ENCODE assay signal across 27 mouse cellular contexts in the genomic region with DNA sequence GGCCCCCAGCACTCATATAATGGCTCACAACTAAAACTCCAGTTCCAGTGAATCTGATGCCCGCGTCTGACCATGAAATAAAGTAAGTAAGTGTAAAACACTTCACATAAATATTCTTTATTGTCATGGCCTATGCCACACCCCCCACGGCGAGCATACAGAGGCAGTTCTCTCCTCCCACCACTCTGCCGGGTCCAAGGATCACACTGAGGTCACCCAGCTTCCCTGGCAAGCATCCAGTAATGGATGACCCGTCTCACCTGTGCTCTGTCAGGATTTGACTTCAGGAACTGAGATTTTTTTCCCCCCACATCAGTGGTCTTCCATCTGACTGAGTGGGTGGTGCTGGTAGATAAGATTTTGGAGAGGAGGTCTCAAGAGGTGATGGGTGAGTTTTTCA. TPM values are rescaled to one million over a fixed set of nuclear protein-coding genes. Genes with fewer than 3 reads are reported as not detected.
DNase-seq lines count a peak whose midpoint lies in the region; ATAC-seq lines count a peak whose summit lies in the region.
"Had no signal": no experiment of that assay in that cellular context is flagged by ENCODE, and none has a peak within 500 bp of the region (broad histone marks: within the 10 kb centered on the region; RNA-seq: fewer than 3 reads in every experiment).

No protein-coding gene starts in this region.

- WGBS in kidney, embryonic 16.5 days, result 17% methylated on average over 6 of the region's 6 CpGs
- 50% methylated on average over 6 of the region's 6 CpGs for WGBS in liver, embryonic 16.5 days (ENCODE audit: insufficient replicate concordance)

- H3K27ac ChIP-seq in kidney, embryonic 16.5 days (ENCODE audit: low read length), result no peak overlapping the region
- no peak overlapping the region for H3K27ac ChIP-seq in liver, embryonic 16.5 days (ENCODE audit: low read length)
- H3K27ac ChIP-seq: embryonic facial prominence, embryonic 10.5 days; embryonic facial prominence, embryonic 15.5 days; forebrain, embryonic 13.5 days; hindbrain, embryonic 10.5 days; hindbrain, embryonic 15.5 days; layer of hippocampus, adult 2 months; limb, embryonic 13.5 days; macrophage had no signal

- no peak for ATAC-seq in kidney, embryonic 16.5 days (ENCODE audit: low FRiP score, low TSS enrichment)
- peak; percentile 67 for ATAC-seq in liver, embryonic 16.5 days (ENCODE audit: low read depth)
- ATAC-seq: forebrain, embryonic 13.5 days; inflammation-experienced regulatory T-cells, adult 6 months; lung, postnatal 0 days had no signal

- DNase-seq in cerebellum, adult 9-11 months, result peak; percentile 47
- no peak for DNase-seq in cerebellum, postnatal 25 days
- DNase-seq in kidney, postnatal 14 days, result peak; percentile 64
- peak; percentile 57 to 71 for DNase-seq in kidney, postnatal 25 days
- DNase-seq in thymus, postnatal 0 days (ENCODE audit: low spot score), result no peak
- DNase-seq in embryo, embryonic 10 days (ENCODE audit: low spot score), result no peak
- DNase-seq: adrenal gland, adult 8-10 months; cerebellum, adult 11 months; gastrocnemius, postnatal 10 days; heart, postnatal 14 days; lung, adult 18-20 months; midbrain, embryonic 14.5 days; right cerebral cortex, postnatal 14 days; thymus, postnatal 25 days had no signal

- no peak overlapping the region for H3K9ac ChIP-seq in kidney, embryonic 16.5 days (replicated peaks; ENCODE audit: low read length)
- no peak overlapping the region for H3K9ac ChIP-seq in liver, embryonic 16.5 days (ENCODE audit: low read depth, low read length)
- H3K9ac ChIP-seq: embryonic facial prominence, embryonic 15.5 days; forebrain, embryonic 13.5 days; hindbrain, embryonic 15.5 days; limb, embryonic 13.5 days had no signal

- H3K27me3 ChIP-seq in kidney, embryonic 16.5 days (ENCODE audit: insufficient read depth, low read length), result peaks cover 16% of the 10 kb centered on the region
- peaks cover 22% of the 10 kb centered on the region for H3K27me3 ChIP-seq in liver, embryonic 16.5 days (ENCODE audit: control insufficient read depth, insufficient read depth, low read depth, low read length)

- no peaks in the 10 kb centered on the region for H3K36me3 ChIP-seq in kidney, embryonic 16.5 days (ENCODE audit: insufficient read depth, low read length)
- no peaks in the 10 kb centered on the region for H3K36me3 ChIP-seq in liver, embryonic 16.5 days (ENCODE audit: control insufficient read depth, insufficient read depth)
- H3K36me3 ChIP-seq: embryonic facial prominence, embryonic 10.5 days; embryonic facial prominence, embryonic 15.5 days; G1E; hindbrain, embryonic 10.5 days; hindbrain, embryonic 15.5 days; limb, embryonic 13.5 days had no signal

- no peak overlapping the region for H3K4me3 ChIP-seq in kidney, embryonic 16.5 days (ENCODE audit: low read length)
- no peak overlapping the region for H3K4me3 ChIP-seq in liver, embryonic 16.5 days (ENCODE audit: low read depth, low read length)
- H3K4me3 ChIP-seq: embryonic facial prominence, embryonic 10.5 days; embryonic facial prominence, embryonic 15.5 days; forebrain, embryonic 13.5 days; hindbrain, embryonic 10.5 days; hindbrain, embryonic 15.5 days; layer of hippocampus, adult 2 months; limb, embryonic 13.5 days had no signal

- peaks cover 11% of the 10 kb centered on the region for H3K4me1 ChIP-seq in kidney, embryonic 16.5 days (ENCODE audit: insufficient read depth, low read length)
- no peaks in the 10 kb centered on the region for H3K4me1 ChIP-seq in liver, embryonic 16.5 days (ENCODE audit: control insufficient read depth, low read depth, low read length)

- no peaks in the 10 kb centered on the region for H3K9me3 ChIP-seq in kidney, embryonic 16.5 days (ENCODE audit: low read length)
- H3K9me3 ChIP-seq in liver, embryonic 16.5 days (replicated peaks; ENCODE audit: control insufficient read depth, low read length), result no peaks in the 10 kb centered on the region
- H3K9me3 ChIP-seq: embryonic facial prominence, embryonic 10.5 days; embryonic facial prominence, embryonic 15.5 days; forebrain, embryonic 13.5 days; hindbrain, embryonic 10.5 days; hindbrain, embryonic 15.5 days; limb, embryonic 13.5 days had no signal

- H3K4me2 ChIP-seq in kidney, embryonic 16.5 days (replicated peaks; ENCODE audit: low read depth, low read length), result no peak overlapping the region
- H3K4me2 ChIP-seq in liver, embryonic 16.5 days (ENCODE audit: low read depth, low read length), result no peak overlapping the region
- H3K4me2 ChIP-seq: embryonic facial prominence, embryonic 15.5 days; forebrain, embryonic 13.5 days; hindbrain, embryonic 15.5 days; limb, embryonic 13.5 days had no signal

RNA-seq across cellular contexts. Expression of gene Pitpnm3, which starts 4.6 kb away (rescaled TPM):
- polyA plus RNA-seq in kidney, embryonic 16.5 days (2015; fragmentation: Nextera tagmentation; extraction: Ambion mirVana), result 0.15 and 0.16 TPM in 2 replicates
- 0.01 TPM in 1 of 2 replicates, not detected in the other for polyA plus RNA-seq in liver, embryonic 16.5 days (2015; fragmentation: Nextera tagmentation; extraction: Ambion mirVana)
- 0.05 and 0.14 TPM in 2 replicates for polyA plus RNA-seq in thymus, postnatal 0 days (2015; fragmentation: Nextera tagmentation; extraction: Ambion mirVana)
- polyA plus RNA-seq: inflammation-experienced regulatory T-cells, adult 6 months; macrophage had no signal

Comparison
In these comparisons a context has a peak if more than half of its experiments do, and no peak if none do; other contexts are left out.
1. DNase-seq: peak in cerebellum, adult 9-11 months (single experiment), kidney, postnatal 14 days (single experiment) and kidney, postnatal 25 days (2 of 2); none in cerebellum, postnatal 25 days (0 of 2), thymus, postnatal 0 days (single experiment) and embryo, embryonic 10 days (single experiment).